Mouse (Mus musculus) liver, embryonic 14.5 days (tissue): ENCODE measurements around the gene Etfrf1.

ENCODE experiments used
- CTCF ChIP-seq: IDR thresholded peaks from 2 replicates; pipeline ENCODE4 v1.5.1; 2016; ENCODE audit warnings: antibody characterized with exemption, low read depth, control low read depth
- EP300 ChIP-seq: IDR thresholded peaks from 2 replicates; pipeline ENCODE4 v1.6.1; 2016; ENCODE audit warnings: antibody characterized with exemption, low read depth

DNA sequence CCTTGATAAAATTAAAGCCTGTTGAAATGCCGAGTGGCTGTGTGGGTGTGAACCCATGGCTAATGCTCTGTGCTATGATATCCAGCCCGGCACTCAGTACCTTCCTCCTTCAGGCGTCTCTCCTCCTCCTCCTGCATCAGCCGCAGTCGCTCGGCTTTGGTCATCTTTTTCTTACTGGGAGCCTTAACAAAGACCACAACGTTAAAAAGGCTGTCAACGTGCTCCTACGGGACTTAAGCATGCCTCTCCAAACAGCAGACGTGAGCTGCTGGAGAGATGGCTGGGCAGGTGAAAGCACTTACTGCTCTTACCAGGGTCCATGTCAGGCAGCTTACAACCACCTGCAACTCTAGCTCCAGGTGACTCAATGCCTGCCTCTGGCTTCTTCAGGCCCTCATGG, 5.8 kb upstream of the Etfrf1 start:
- TF ChIP-seq EP300 (no peak), CTCF (no peak)
